ENCODE assay signal across 18 mouse cellular contexts in genomic region chr2:120873192-120873591, GRCm38 (mm10).
"Had no signal": no experiment of that assay in that cellular context is flagged by ENCODE, and none has a peak within 500 bp of the region (broad histone marks: within the 10 kb centered on the region; RNA-seq: fewer than 3 reads in every experiment).

No protein-coding gene starts in this region.

- H3K4me1 ChIP-seq: limb, embryonic 10.5 days; limb, embryonic 13.5 days; liver, embryonic 12.5 days; liver, embryonic 15.5 days; lung, embryonic 15.5 days; midbrain, embryonic 10.5 days; midbrain, embryonic 13.5 days; stomach, embryonic 15.5 days had no signal

- H3K4me3 ChIP-seq: limb, embryonic 10.5 days; limb, embryonic 13.5 days; liver, embryonic 12.5 days; liver, embryonic 15.5 days; lung, embryonic 15.5 days; megakaryocyte, embryonic 14.5 days; midbrain, embryonic 10.5 days; midbrain, embryonic 13.5 days; stomach, embryonic 15.5 days had no signal

- DNase-seq: kidney, adult 18-20 months; kidney, postnatal 25 days; liver; lung, adult 18-20 months; lung, postnatal 10 days; lung, postnatal 36 days; spleen, adult 18-20 months; thymus, postnatal 25 days had no signal

- H3K27ac ChIP-seq: kidney, postnatal 0 days; limb, embryonic 10.5 days; limb, embryonic 13.5 days; liver, embryonic 12.5 days; liver, embryonic 15.5 days; lung, embryonic 15.5 days; midbrain, embryonic 10.5 days; midbrain, embryonic 13.5 days; stomach, embryonic 15.5 days had no signal
